Mouse (Mus musculus) spleen, adult 2 months (tissue): ENCODE measurements at regions not wholly inside any gene's neighbourhood (a gene's known extent, or its start where the extent isn't known, plus 50 kb on each side); places are given as distances from the start of the nearest gene placed in this dataset.

Experiments used
- DNase-seq, 2 experiments: peaks; one replicate each; pipeline versions ENCODE4 v3.0.0 to v3.0.0-alpha.2; 2012 to 2021; ENCODE audit warnings: low spot score in 2 of 2, low read depth in 1 of 2
- H3K27ac ChIP-seq: fragments of 200-500 bp; 2 replicates; pipeline ENCODE4 v1.5.1; 2012; ENCODE audit warnings: low read length, inconsistent platforms; ENCODE audit not compliant: insufficient read depth
- H3K27me3 ChIP-seq: fragments of 200-500 bp; 2 replicates; pipeline ENCODE4 v1.6.1; 2012; ENCODE audit warnings: mild to moderate bottlenecking, moderate library complexity, low read length, inconsistent platforms; ENCODE audit not compliant: control insufficient read depth, insufficient read depth
- H3K36me3 ChIP-seq: fragments of 200-500 bp; 2 replicates; pipeline ENCODE4 v1.6.1; 2012; ENCODE audit warnings: mild to moderate bottlenecking, low read length, inconsistent platforms; ENCODE audit not compliant: control insufficient read depth, insufficient read depth
- H3K4me1 ChIP-seq: fragments of 200-500 bp; 2 replicates; pipeline ENCODE4 v1.6.1; 2011; ENCODE audit warnings: inconsistent platforms; ENCODE audit not compliant: control insufficient read depth, insufficient read depth, insufficient read length
- H3K4me3 ChIP-seq: fragments of 200-500 bp; 2 replicates; pipeline ENCODE4 v1.5.1; 2011; ENCODE audit warnings: mild to moderate bottlenecking, inconsistent platforms; ENCODE audit not compliant: insufficient read depth, insufficient read length; ENCODE audit errors: extremely low read depth
- CTCF ChIP-seq: fragments of 200-500 bp; IDR thresholded peaks from 2 replicates; pipeline ENCODE4 v1.5.1; 2011; ENCODE audit warnings: mild to moderate bottlenecking, inconsistent platforms; ENCODE audit not compliant: insufficient read depth, insufficient read length, insufficient replicate concordance; ENCODE audit errors: extremely low read depth
- POLR2A ChIP-seq: fragments of 200-500 bp; IDR thresholded peaks from 2 replicates; pipeline ENCODE4 v1.6.1; 2011; ENCODE audit warnings: low read depth, low read length, inconsistent platforms
- WGBS: fragments of 180-500 bp; shearing (Covaris S2); methylation state at CpG from one replicate; pipeline ENCODE4 v1.1.7; 2018; 5-methylcytosine and 5-hydroxymethylcytosine counted together

DNA sequence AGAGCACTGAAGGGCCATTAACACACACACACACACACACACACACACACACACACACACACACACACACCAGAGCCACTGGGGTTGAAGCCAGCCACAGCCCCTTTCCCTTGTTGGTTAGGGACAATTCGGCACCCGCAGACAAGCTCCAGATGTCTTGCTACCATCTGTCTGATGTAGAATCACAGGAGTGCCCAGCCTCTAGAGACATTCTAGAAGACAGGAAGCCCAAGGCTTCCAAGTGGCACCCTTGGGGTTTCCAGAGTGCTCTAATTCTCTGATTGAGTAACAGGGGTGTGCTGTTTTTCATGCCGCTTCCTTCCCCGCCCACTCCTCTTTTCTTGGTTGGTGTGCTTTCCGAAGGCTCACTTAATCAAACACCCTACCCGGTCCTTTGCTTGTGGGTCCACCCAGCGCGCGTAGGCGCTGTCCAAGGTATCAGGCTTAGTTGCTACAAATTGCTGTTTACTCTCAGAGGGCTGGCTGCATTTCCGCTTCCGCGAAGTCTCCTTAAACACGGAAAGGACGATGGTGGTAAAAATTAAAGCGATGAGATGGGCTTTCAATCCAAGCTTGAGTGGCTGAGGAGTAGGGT, 59.5 kb upstream of the Zbtb18 start:
- no peaks in the 10 kb centered on the region for H3K36me3 ChIP-seq
- no peaks in the 10 kb centered on the region for H3K27me3 ChIP-seq
- 10% methylated on average over 16 of the region's 16 CpGs for WGBS
- peak; percentile 7 to 9 for DNase-seq
- TF ChIP-seq POLR2A (no peak), CTCF (no peak)
- H3K4me3 ChIP-seq: no peak overlapping the region
- H3K27ac ChIP-seq: no peak overlapping the region
- H3K4me1 ChIP-seq: peaks cover 4% of the 10 kb centered on the region; the same call in 1 of the 2 replicates

- Histone ChIP-seq H3K4me1 (peaks cover 4% of the 10 kb centered on the region; the same call in 1 of the 2 replicates), H3K27ac (no peak overlapping the region), H3K36me3 (no peaks in the 10 kb centered on the region), H3K27me3 (no peaks in the 10 kb centered on the region), H3K4me3 (no peak overlapping the region)
- WGBS: 44% methylated on average over 4 of the region's 4 CpGs
- DNase-seq: no peak
- TF ChIP-seq CTCF: no peak
- TF ChIP-seq POLR2A: no peak
Observed at GRCm38 (mm10) chr1:177382147-177382546, 60.0 kb upstream of the Zbtb18 start.

GRCm38 (mm10) chr1:177378112-177378511, 64.0 kb upstream of the Zbtb18 start:
- H3K36me3 ChIP-seq: no peaks in the 10 kb centered on the region
- H3K4me1 ChIP-seq: peaks cover 3% of the 10 kb centered on the region; the same call in 1 of the 2 replicates
- H3K4me3 ChIP-seq: no peak overlapping the region
- WGBS: 89% methylated on average over 3 of the region's 3 CpGs
- TF ChIP-seq POLR2A: no peak
- TF ChIP-seq CTCF: no peak
- H3K27me3 ChIP-seq: no peaks in the 10 kb centered on the region; the same call in 1 of the 2 replicates
- DNase-seq: no peak
- no peak overlapping the region for H3K27ac ChIP-seq

DNA sequence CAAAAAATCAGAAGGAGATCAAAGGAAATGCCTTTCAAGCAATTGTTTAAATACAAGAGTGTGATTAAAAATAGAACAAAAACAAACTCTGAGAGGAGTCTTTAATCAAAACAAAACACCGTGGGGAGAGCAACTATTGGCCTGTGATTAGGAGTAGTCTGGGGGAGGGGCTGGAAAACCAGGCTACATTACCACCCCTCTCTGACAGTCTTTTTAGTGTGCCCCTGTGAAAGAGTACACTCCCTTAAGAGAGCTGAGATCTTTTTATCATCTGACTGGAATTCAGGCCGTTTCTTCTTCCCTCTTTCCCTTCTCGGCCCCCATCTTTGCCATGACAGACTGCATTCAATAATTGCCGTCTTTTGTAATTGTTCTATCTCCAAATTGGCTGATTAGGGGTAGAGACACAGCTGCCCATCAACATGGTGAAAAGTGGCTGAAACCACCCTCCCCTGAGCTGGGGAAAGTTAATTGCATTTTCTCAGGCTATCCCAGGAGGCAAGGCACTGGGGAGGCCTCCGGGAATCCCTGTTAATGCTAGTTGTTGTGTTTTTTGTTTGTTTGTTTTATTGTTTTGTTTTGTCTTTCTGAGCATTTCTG, 68.8 kb upstream of the Zbtb18 start:
- Histone ChIP-seq H3K27me3 (no peaks in the 10 kb centered on the region; the same call in 1 of the 2 replicates), H3K27ac (no peak overlapping the region), H3K36me3 (no peaks in the 10 kb centered on the region), H3K4me1 (no peaks in the 10 kb centered on the region), H3K4me3 (no peak overlapping the region)
- WGBS: 52% methylated on average over 5 of the region's 5 CpGs
- DNase-seq: no peak
- TF ChIP-seq CTCF: no peak
- TF ChIP-seq POLR2A: no peak

GRCm38 (mm10) chr1:177372066-177372465, 70.1 kb upstream of the Zbtb18 start:
- DNase-seq: no peak
- 62% methylated on average over 10 of the region's 10 CpGs for WGBS
- no peaks in the 10 kb centered on the region for H3K36me3 ChIP-seq
- no peak overlapping the region for H3K27ac ChIP-seq
- no peak overlapping the region for H3K4me3 ChIP-seq
- no peak for TF ChIP-seq CTCF
- no peak for TF ChIP-seq POLR2A
- H3K4me1 ChIP-seq: no peaks in the 10 kb centered on the region; the same call in 1 of the 2 replicates
- H3K27me3 ChIP-seq: no peaks in the 10 kb centered on the region; the same call in 1 of the 2 replicates

- H3K27ac ChIP-seq: no peak overlapping the region
- no peaks in the 10 kb centered on the region for H3K36me3 ChIP-seq
- H3K4me1 ChIP-seq: no peaks in the 10 kb centered on the region; the same call in 1 of the 2 replicates
- 39% methylated on average over 9 of the region's 9 CpGs for WGBS
- TF ChIP-seq CTCF (no peak), POLR2A (no peak)
- no peak overlapping the region for H3K4me3 ChIP-seq
- H3K27me3 ChIP-seq: no peaks in the 10 kb centered on the region
- DNase-seq: no peak
Observed at GRCm38 (mm10) chr1:177367864-177368610, 74.1 kb upstream of the Zbtb18 start.
